Comparison of ENCODE assay signal across 8 mouse cellular contexts in genomic region chr8:92613486-92613885, GRCm38 (mm10).
DNase-seq lines count a peak whose midpoint lies in the region; ATAC-seq and TF ChIP-seq lines count a peak whose summit lies in the region.

No protein-coding gene starts in this region.

- H3K36me3 ChIP-seq in kidney, embryonic 14.5 days (ENCODE audit: control insufficient read depth, insufficient read depth, low read length) = no peaks in the 10 kb centered on the region
- no peaks in the 10 kb centered on the region for H3K36me3 ChIP-seq in ES-Bruce4 (ENCODE audit: control insufficient read depth, insufficient read depth, low read length, poor library complexity, severe bottlenecking)
- no peaks in the 10 kb centered on the region for H3K36me3 ChIP-seq in lung, postnatal 0 days (ENCODE audit: insufficient read depth, low read length)

- no peak overlapping the region for H3K9ac ChIP-seq in kidney, embryonic 14.5 days (ENCODE audit: low read depth, low read length)
- no peak overlapping the region for H3K9ac ChIP-seq in ES-Bruce4 (ENCODE audit: low read depth, poor library complexity, severe bottlenecking)
- no peak overlapping the region for H3K9ac ChIP-seq in lung, postnatal 0 days (replicated peaks; ENCODE audit: low read depth)

- TF ChIP-seq CTCF in ES-Bruce4 (IDR thresholded peaks at IDR 0.05; ENCODE audit: low read depth, low read length) = peak; percentile 78
- 0 out of 2 replicates have a peak, but pooled peaks have one; percentile 21 for TF ChIP-seq CTCF in bone marrow, adult 2 months (IDR thresholded peaks at IDR 0.05; ENCODE audit: control insufficient read depth, insufficient read depth, low read length)
- peak; percentile 72 for TF ChIP-seq CTCF in lung, postnatal 0 days (IDR thresholded peaks at IDR 0.05)

- H3K4me1 ChIP-seq in kidney, embryonic 14.5 days (ENCODE audit: control insufficient read depth, insufficient read depth, low read length) = no peaks in the 10 kb centered on the region
- H3K4me1 ChIP-seq in ES-Bruce4 (ENCODE audit: control insufficient read depth, insufficient read depth, low read length) = no peaks in the 10 kb centered on the region
- H3K4me1 ChIP-seq in bone marrow, adult 2 months (ENCODE audit: control insufficient read depth, insufficient read depth, low read length) = no peaks in the 10 kb centered on the region
- H3K4me1 ChIP-seq in lung, postnatal 0 days (ENCODE audit: insufficient read depth, low read depth, low read length) = no peaks in the 10 kb centered on the region

- TF ChIP-seq POLR2A in ES-Bruce4 (IDR thresholded peaks at IDR 0.05; ENCODE audit: insufficient read depth, low read length) = no peak
- TF ChIP-seq POLR2A in bone marrow, adult 2 months (IDR thresholded peaks at IDR 0.05; ENCODE audit: borderline replicate concordance, control insufficient read depth, low read depth, low read length) = no peak

- no peak overlapping the region for H3K4me3 ChIP-seq in kidney, embryonic 14.5 days (ENCODE audit: low read length)
- H3K4me3 ChIP-seq in ES-Bruce4 (ENCODE audit: low read depth, low read length) = no peak overlapping the region
- H3K4me3 ChIP-seq in bone marrow, adult 2 months (replicated peaks; ENCODE audit: control insufficient read depth, low read depth, low read length) = no peak overlapping the region
- no peak overlapping the region for H3K4me3 ChIP-seq in lung, postnatal 0 days (ENCODE audit: low read depth, low read length)

- H3K27ac ChIP-seq in kidney, embryonic 14.5 days (ENCODE audit: low read depth, low read length) = no peak overlapping the region
- no peak overlapping the region for H3K27ac ChIP-seq in ES-Bruce4 (ENCODE audit: insufficient read depth, low read length)
- no peak overlapping the region for H3K27ac ChIP-seq in bone marrow, adult 2 months (ENCODE audit: control insufficient read depth, insufficient read depth, low read depth, low read length, poor library complexity)
- no peak overlapping the region for H3K27ac ChIP-seq in lung, postnatal 0 days (ENCODE audit: low read length)

- no peak overlapping the region for H3K4me2 ChIP-seq in kidney, embryonic 14.5 days (replicated peaks; ENCODE audit: low read depth, low read length)
- H3K4me2 ChIP-seq in lung, postnatal 0 days (replicated peaks; ENCODE audit: low read depth, low read length) = no peak overlapping the region

- peak; percentile 3 for DNase-seq in kidney, adult 18-20 months
- peak; percentile 48 for DNase-seq in lung, postnatal 0 days (ENCODE audit: low spot score)
- no peak for DNase-seq in cerebellum, adult 9-11 months
- DNase-seq in urinary bladder, adult 2 months (ENCODE audit: low spot score) = no peak
- DNase-seq in Muller cell, postnatal 12 days (ENCODE audit: inconsistent ontology term) = no peak

- WGBS in kidney, embryonic 14.5 days = 13% methylated on average over 4 of the region's 4 CpGs
- WGBS in bone marrow, adult 2 months = 40% methylated on average over 4 of the region's 4 CpGs
- 12% methylated on average over 4 of the region's 4 CpGs for WGBS in lung, postnatal 0 days

- ATAC-seq in kidney, embryonic 14.5 days (ENCODE audit: low FRiP score, low TSS enrichment) = no peak
- no peak for ATAC-seq in lung, postnatal 0 days

- TF ChIP-seq EP300 in ES-Bruce4 (IDR thresholded peaks at IDR 0.05; ENCODE audit: insufficient read depth, low read depth, low read length) = no peak
- no peak for TF ChIP-seq EP300 in lung, postnatal 0 days (IDR thresholded peaks at IDR 0.05)

- no peaks in the 10 kb centered on the region for H3K9me3 ChIP-seq in kidney, embryonic 14.5 days (ENCODE audit: control insufficient read depth, low read length)
- H3K9me3 ChIP-seq in ES-Bruce4 (replicated peaks; ENCODE audit: control insufficient read depth, insufficient read depth, low read length, poor library complexity, severe bottlenecking) = no peaks in the 10 kb centered on the region
- no peaks in the 10 kb centered on the region for H3K9me3 ChIP-seq in lung, postnatal 0 days (ENCODE audit: low read length)

- H3K27me3 ChIP-seq in kidney, embryonic 14.5 days (ENCODE audit: control insufficient read depth, insufficient read depth, low read length) = no peaks in the 10 kb centered on the region
- H3K27me3 ChIP-seq in ES-Bruce4 (ENCODE audit: control insufficient read depth, insufficient read depth, low read length, poor library complexity, severe bottlenecking) = no peaks in the 10 kb centered on the region
- H3K27me3 ChIP-seq in lung, postnatal 0 days (replicated peaks; ENCODE audit: insufficient read depth, low read length) = no peaks in the 10 kb centered on the region

Comparison
In these comparisons a context has a peak if more than half of its experiments do, and no peak if none do; other contexts are left out.
1. DNase-seq: peak in kidney, adult 18-20 months (single experiment) and lung, postnatal 0 days (single experiment); none in cerebellum, adult 9-11 months (single experiment), urinary bladder, adult 2 months (single experiment) and Muller cell, postnatal 12 days (single experiment).
2. CTCF ChIP-seq: peak in every context shown above with its lines; median percentile 78 in ES-Bruce4; 72 in lung, postnatal 0 days; 21 in bone marrow, adult 2 months.